Mouse (Mus musculus) adipose tissue, adult 10 weeks (tissue): ENCODE measurements around the gene Mvk. TPM values are rescaled to one million over a fixed set of nuclear protein-coding genes. Genes with fewer than 3 reads are reported as not detected.

Experiments
- polyA plus RNA-seq: library from polyadenylated mRNA; stranded (reverse); fragments of 350-450 nt; fragmentation: Illumina TruSeq; extraction: RNeasy Lipid Tissue Mini Kit (QIAGEN cat#74804); gene quantifications from one replicate; pipeline ENCODE4 v1.2.3, GENCODE M21; 2014; ENCODE audit warnings: low read depth, low replicate concordance

Gene Mvk
- polyA plus RNA-seq: 27.0 TPM

DNA sequence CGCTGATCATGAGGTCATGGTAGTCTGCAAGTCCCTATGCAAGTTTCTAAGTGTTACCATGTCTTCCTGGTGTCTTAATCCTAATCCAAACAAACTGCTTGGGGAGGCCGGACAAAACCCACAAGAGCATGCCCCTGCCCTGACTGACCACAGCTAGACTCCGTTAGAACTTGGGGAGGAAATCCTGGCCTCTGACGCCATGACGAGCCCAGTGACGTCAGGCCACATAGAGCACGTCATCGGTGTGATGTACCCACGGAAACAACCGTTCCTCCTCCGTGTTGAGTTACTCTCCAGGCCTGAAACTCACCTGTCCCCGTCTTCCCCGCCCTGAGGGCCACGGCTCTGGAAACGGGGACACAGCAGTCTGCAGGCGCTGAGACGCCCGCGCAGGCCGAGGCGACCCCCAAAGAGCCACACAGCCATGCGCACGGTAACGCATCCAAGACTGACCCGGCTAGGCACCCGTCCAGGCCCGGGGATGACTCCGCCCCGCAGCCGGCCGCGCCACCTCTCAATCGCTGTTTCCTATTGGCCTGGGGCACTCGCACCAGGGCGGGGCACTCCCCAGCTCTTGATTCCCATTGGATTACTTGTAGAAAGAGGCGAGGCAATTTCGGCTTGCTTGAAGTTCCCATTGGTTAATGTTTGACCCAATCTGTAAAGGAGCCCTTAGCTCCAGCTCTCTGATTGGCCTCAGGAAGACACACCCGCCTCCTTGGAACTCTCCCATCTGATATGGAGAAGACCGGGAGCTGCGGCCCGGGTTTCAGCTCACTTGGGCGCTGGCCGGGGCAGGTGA, at the start of gene Mvk, which contains the start of gene Mmab:
Gene Mvk, plus strand, starts transcription at position 704 of the 802 bp plus-strand sequence.
Gene Mmab, minus strand, starts transcription at position 495 of the 802 bp plus-strand sequence.

Other genes starting within 250 kb of the Mvk start
- not detected for gene Foxn4, start 170.5 kb upstream of the Mvk start, polyA plus RNA-seq
- 0.31 TPM for gene Myo1h, start 155.1 kb upstream of the Mvk start, polyA plus RNA-seq
- gene Kctd10, start 63.8 kb upstream of the Mvk start, polyA plus RNA-seq: 51.2 TPM
- gene Ube3b, start 63.7 kb upstream of the Mvk start, polyA plus RNA-seq: 40.9 TPM
- 19.0 TPM for gene Mmab, start 209 bp upstream of the Mvk start, polyA plus RNA-seq
- gene Fam222a, start 123.7 kb downstream of the Mvk start, polyA plus RNA-seq: 1.6 TPM
- gene Trpv4, start 214.2 kb downstream of the Mvk start, polyA plus RNA-seq: 13.2 TPM
- gene Gltp, start 246.7 kb downstream of the Mvk start, polyA plus RNA-seq: 68.7 TPM